Mouse (Mus musculus) T-helper 17 cell (primary cell): ENCODE data around the gene Ppp1r14b.

Experiments used
- in situ Hi-C, 2 experiments: fragments of 300-600 bp; cut with MboI, MseI; formaldehyde crosslinking; loops; 1 replicate in 1 of 2; 2 replicates in 1 of 2; pipeline ENCODE4 v1.15.1; 2025; ENCODE audit warnings: high pct_unique_total_duplicates in 2 of 2

The Ppp1r14b gene

GRCm38 (mm10) chr19:6972247-6972917 lies 2.4 kb upstream of the Ppp1r14b start:
- in situ Hi-C loops, result loop anchor here in 1 of 2 experiments (5.0 kb wide), 1 partner anchor 50 kb away; the partner anchor contains the start of gene Esrra

GRCm38 (mm10) chr19:6973581-6974190 lies 1.1 kb upstream of the Ppp1r14b start:
- in situ Hi-C loops, result loop anchor here in 1 of 2 experiments (5.0 kb wide), 1 partner anchor 51 kb away; the partner anchor contains the start of gene Esrra

GRCm38 (mm10) chr19:6975537-6976521 lies 1.1 kb downstream of the Ppp1r14b start, which contains the start of gene Plcb3:
Gene Plcb3, minus strand, starts transcription at chr19:6976470.
- in situ Hi-C loops, result loop anchor here in 1 of 2 experiments (25.0 kb wide), 1 partner anchor 1936 kb away; the partner anchor contains the start of gene B3gat3

GRCm38 (mm10) chr19:6977759-6978638 lies 3.2 kb downstream of the Ppp1r14b start:
- in situ Hi-C loops, result loop anchor here in 1 of 2 experiments (25.0 kb wide), 1 partner anchor 1934 kb away; the partner anchor contains the start of gene B3gat3

GRCm38 (mm10) chr19:6978639-6978974 lies 3.8 kb downstream of the Ppp1r14b start:
- in situ Hi-C loops, result loop anchor here in 1 of 2 experiments (25.0 kb wide), 1 partner anchor 1934 kb away; the partner anchor contains the start of gene B3gat3

GRCm38 (mm10) chr19:6979001-6979479 lies 4.3 kb downstream of the Ppp1r14b start:
- in situ Hi-C loops, result loop anchor here in 1 of 2 experiments (25.0 kb wide), 1 partner anchor 1933 kb away; the partner anchor contains the start of gene B3gat3

- in situ Hi-C loops, result loop anchor here in 1 of 2 experiments (25.0 kb wide), 1 partner anchor 1933 kb away; the partner anchor contains the start of gene B3gat3
These were observed 5.0 kb downstream of the Ppp1r14b start for GRCm38 (mm10) chr19:6979486-6980380.

- in situ Hi-C loops, result loop anchor here in 1 of 2 experiments (25.0 kb wide), 1 partner anchor 1932 kb away; the partner anchor contains the start of gene B3gat3
These were observed 5.8 kb downstream of the Ppp1r14b start, which contains the start of gene Fkbp2 for GRCm38 (mm10) chr19:6980381-6981093. Gene Fkbp2, minus strand, starts transcription at chr19:6980501.

- in situ Hi-C loops, result loop anchor here in 1 of 2 experiments (25.0 kb wide), 1 partner anchor 1931 kb away; the partner anchor contains the start of gene B3gat3
These were observed 6.7 kb downstream of the Ppp1r14b start for GRCm38 (mm10) chr19:6981465-6981864.

GRCm38 (mm10) chr19:6983621-6984020 lies 8.9 kb downstream of the Ppp1r14b start:
- in situ Hi-C loops, result loop anchor here in 1 of 2 experiments (25.0 kb wide), 1 partner anchor 1929 kb away; the partner anchor contains the start of gene B3gat3

- in situ Hi-C loops, result loop anchor here in 1 of 2 experiments (25.0 kb wide), 1 partner anchor 1927 kb away; the partner anchor contains the start of gene B3gat3
These were observed 10.5 kb downstream of the Ppp1r14b start for GRCm38 (mm10) chr19:6985300-6985699.

GRCm38 (mm10) chr19:6985951-6986708 lies 11.4 kb downstream of the Ppp1r14b start:
- in situ Hi-C loops, result loop anchor here in 1 of 2 experiments (25.0 kb wide), 1 partner anchor 1926 kb away; the partner anchor contains the start of gene B3gat3

- in situ Hi-C loops, result loop anchor here in 1 of 2 experiments (25.0 kb wide), 1 partner anchor 1925 kb away; the partner anchor contains the start of gene B3gat3
These were observed 12.5 kb downstream of the Ppp1r14b start, which contains the start of gene Vegfb for GRCm38 (mm10) chr19:6987061-6987903. Gene Vegfb, minus strand, starts transcription at chr19:6987651.

GRCm38 (mm10) chr19:6987904-6988285 lies 13.1 kb downstream of the Ppp1r14b start:
- in situ Hi-C loops, result loop anchor here in 1 of 2 experiments (25.0 kb wide), 1 partner anchor 1924 kb away; the partner anchor contains the start of gene B3gat3

GRCm38 (mm10) chr19:6989251-6989650 lies 14.5 kb downstream of the Ppp1r14b start:
- in situ Hi-C loops, result loop anchor here in 1 of 2 experiments (25.0 kb wide), 1 partner anchor 1923 kb away; the partner anchor contains the start of gene B3gat3
